Mouse (Mus musculus): ENCODE data around the gene Lrrc2. TPM values are rescaled to one million over a fixed set of nuclear protein-coding genes. Genes with fewer than 3 reads are reported as not detected.

Gene Lrrc2
- polyA plus RNA-seq, 1 experiment from 2014 or later = 1.5 TPM

DNA sequence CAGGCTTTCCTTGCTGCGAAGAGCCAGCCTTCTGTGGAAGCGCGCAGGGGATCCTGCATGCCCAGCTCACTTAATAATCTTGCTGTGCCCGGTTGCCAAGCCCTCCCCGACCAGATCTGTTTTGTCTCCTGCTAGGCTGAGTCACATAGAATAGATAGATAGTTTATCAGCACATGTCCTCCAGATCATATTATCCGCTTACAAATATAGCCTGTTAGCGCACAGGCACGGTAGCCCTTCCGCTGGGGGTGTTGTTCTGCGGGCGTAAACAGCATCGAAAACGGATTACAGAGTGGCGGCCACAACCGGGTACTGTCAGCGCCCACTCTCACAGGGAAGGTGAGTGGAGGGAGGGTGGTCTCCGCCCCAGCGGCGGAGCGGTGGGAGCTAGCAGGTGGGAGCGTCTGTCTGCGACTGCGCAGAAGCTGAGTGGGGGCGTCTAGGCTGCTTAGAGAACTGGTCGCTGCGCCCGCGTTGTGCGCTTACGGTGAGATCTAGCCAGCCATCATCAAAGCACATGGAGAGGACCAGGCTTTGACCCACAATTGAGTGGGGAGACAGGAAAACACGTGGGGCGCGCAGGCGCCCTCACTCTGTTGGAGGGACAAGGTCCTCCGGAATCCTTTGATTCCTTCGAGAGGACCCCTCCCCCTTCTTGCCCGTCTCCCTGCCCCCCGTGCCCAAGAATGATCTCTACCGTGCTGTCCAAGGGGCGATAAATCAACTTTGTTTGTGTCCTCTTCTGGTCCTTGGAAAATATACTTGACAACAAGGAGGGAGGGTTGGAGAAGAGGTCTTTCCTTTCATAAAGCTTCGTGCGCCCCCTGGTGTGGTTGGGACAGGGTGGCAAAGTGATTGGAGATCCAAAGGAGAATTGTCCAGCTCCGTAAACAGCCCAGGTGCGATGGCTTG is 2.5 kb downstream of the Lrrc2 start:
- WGBS = under 1% methylated on average over 44 of the region's 44 CpGs
- peak overlapping the region; percentile 48 for H3K4me3 ChIP-seq (ENCODE audit: low read depth, low read length)
- no peaks in the 10 kb centered on the region; the same call in 1 of the 2 replicates for H3K4me1 ChIP-seq (ENCODE audit: control insufficient read depth, insufficient read depth, low read length)
- peak overlapping the region; percentile 69 for H3K27ac ChIP-seq (ENCODE audit: low read depth, low read length)
- peak; percentile 93 for ATAC-seq (ENCODE audit: low read depth)
- H3K4me2 ChIP-seq (ENCODE audit: low read depth, low read length) = peak overlapping the region; percentile 86
- no peaks in the 10 kb centered on the region for H3K9me3 ChIP-seq (ENCODE audit: control insufficient read depth, low read length)
- no peaks in the 10 kb centered on the region for H3K36me3 ChIP-seq (ENCODE audit: control insufficient read depth, insufficient read depth, low read length)
- peak overlapping the region; percentile 34 for H3K9ac ChIP-seq (replicated peaks; ENCODE audit: low read depth, low read length)
- H3K27me3 ChIP-seq (ENCODE audit: control insufficient read depth, insufficient read depth, low read length) = no peaks in the 10 kb centered on the region

DNA sequence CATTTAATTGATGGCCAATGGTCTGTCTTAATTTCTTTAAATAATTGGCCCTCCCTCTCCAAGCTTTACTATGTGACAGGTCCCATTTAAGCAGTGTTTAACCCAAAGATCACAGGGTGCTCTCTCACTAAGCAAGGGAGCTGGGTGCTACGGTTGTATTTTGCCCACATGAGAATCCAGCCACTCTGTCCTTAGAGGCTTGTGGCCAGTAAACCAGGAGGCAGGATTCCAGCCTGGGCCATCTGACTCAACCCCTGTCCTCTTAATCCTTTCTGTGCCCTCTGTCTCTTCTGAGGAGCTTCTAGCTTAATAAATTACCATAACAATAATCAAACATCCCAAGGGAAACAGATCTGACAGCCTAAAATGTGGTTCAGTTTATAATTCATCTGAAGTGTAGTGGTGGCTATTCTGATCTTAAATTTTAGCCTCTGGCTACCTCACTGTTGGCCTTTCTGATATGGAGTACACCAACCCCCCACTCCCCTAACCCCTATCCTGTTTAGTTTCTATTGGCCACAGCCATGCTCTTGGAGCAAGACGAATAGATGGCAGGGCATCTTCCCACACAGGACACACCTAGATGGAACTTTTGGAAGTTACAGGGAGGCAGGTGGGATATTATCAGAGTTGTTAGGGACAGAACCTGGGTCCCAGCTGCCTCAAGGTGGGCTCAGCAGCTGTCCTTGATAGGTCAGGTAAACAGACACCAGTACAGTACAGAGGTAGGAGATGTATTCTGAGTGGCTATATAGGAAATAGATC is 3.5 kb downstream of the Lrrc2 start:
- H3K36me3 ChIP-seq (ENCODE audit: control insufficient read depth, insufficient read depth, low read length) = no peaks in the 10 kb centered on the region
- no peak overlapping the region for H3K4me3 ChIP-seq (ENCODE audit: low read depth, low read length)
- no peak overlapping the region for H3K9ac ChIP-seq (replicated peaks; ENCODE audit: low read depth, low read length)
- 61% methylated on average over 2 of the region's 2 CpGs for WGBS
- no peak overlapping the region; the same call in 1 of the 2 replicates for H3K4me2 ChIP-seq (ENCODE audit: low read depth, low read length)
- H3K27me3 ChIP-seq (ENCODE audit: control insufficient read depth, insufficient read depth, low read length) = no peaks in the 10 kb centered on the region
- ATAC-seq (ENCODE audit: low read depth) = no peak
- H3K4me1 ChIP-seq (ENCODE audit: control insufficient read depth, insufficient read depth, low read length) = no peaks in the 10 kb centered on the region; the same call in 1 of the 2 replicates
- no peak overlapping the region for H3K27ac ChIP-seq (ENCODE audit: low read depth, low read length)
- no peaks in the 10 kb centered on the region for H3K9me3 ChIP-seq (ENCODE audit: control insufficient read depth, low read length)

DNA sequence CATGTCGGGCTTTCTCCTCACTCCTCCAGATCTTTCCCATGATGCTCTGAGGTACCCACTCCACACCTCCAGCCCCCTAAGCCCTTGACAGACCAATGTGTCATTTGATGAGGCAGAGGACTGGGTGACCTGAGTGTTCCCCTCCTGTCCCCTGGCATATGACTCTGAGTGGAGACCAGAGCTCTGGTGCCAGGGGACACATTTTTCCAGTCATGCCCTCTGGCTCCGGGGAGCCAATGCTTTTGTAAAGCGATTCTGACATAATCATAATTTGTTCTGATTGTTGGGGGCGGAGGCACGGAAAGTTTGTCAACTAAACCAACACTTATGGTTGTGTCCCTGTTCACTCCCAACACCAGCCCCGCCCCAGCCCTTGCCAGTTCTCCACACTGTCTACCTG is 4.6 kb downstream of the Lrrc2 start:
- H3K36me3 ChIP-seq (ENCODE audit: control insufficient read depth, insufficient read depth, low read length) = no peaks in the 10 kb centered on the region
- WGBS = 87% methylated on average over 6 of the region's 6 CpGs
- H3K27ac ChIP-seq (ENCODE audit: low read depth, low read length) = no peak overlapping the region
- no peaks in the 10 kb centered on the region for H3K9me3 ChIP-seq (ENCODE audit: control insufficient read depth, low read length)
- no peak overlapping the region for H3K4me3 ChIP-seq (ENCODE audit: low read depth, low read length)
- no peaks in the 10 kb centered on the region for H3K27me3 ChIP-seq (ENCODE audit: control insufficient read depth, insufficient read depth, low read length)
- H3K4me2 ChIP-seq (ENCODE audit: low read depth, low read length) = no peak overlapping the region
- no peaks in the 10 kb centered on the region; the same call in 1 of the 2 replicates for H3K4me1 ChIP-seq (ENCODE audit: control insufficient read depth, insufficient read depth, low read length)
- no peak for ATAC-seq (ENCODE audit: low read depth)
- H3K9ac ChIP-seq (replicated peaks; ENCODE audit: low read depth, low read length) = no peak overlapping the region

DNA sequence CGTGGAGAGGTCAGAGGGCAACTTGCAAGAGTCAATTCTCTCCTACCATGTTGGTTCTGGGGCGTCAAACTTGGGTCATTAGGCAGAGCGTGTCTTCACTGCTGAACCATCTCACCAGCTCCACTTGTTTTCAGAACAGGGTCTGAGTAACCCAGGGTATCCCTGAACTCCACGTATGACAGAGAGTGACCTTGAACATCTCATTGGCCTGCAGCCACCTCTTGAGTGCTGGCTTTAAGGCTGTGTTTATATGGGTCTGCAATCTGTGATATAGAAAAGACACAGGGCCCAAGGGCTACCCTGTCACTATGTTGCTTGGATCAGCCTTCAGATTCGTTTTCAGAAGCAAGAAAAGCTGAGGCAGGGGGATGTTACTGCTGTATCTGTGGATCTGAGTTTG is 8.3 kb downstream of the Lrrc2 start:
- no peak overlapping the region for H3K4me2 ChIP-seq (ENCODE audit: low read depth, low read length)
- no peak for ATAC-seq (ENCODE audit: low read depth)
- 81% methylated on average over 5 of the region's 5 CpGs for WGBS

DNA sequence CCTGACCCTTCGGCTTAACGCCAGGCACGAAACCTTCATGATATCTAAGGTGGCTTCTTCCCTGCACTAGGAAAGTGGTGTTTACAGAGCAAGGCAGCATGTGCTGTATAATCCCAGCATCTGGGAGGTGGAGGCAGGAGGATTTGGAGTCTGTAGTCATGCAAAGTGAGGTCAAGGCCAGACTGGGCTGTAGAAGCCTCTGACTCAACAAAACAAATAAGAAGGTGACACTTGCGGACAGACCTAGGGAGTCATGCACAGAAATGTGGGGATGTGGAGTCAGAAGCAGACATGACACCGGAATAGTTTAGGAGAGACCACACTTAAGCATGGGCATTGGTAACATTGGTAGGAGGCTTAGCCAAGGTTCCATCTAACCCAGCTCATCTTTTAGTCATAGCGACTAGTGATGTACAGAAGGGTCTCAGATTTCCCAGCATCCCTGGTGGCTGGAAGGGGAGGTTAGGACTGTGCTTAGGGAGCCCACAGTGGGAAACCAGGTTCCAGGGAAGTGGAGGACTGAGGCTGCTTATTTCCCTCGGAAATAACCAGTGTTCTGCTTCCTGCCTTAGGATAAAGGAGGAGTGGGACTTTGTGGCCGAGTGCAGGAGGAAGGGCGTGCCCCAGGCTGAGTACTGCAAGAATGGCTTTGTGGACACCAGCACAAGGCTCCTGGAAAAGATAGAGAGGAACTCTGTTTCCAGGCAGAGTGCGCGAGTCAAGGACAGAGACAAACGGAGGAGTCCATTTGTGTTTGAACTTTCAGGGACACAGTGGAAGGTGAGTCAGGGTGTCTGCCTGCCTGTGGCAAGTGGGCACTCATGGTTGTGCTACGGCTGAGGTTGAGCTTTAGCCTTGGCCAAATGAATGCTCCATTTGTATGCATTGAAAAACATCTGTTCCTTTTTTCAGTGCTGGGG is 9.1 kb downstream of the Lrrc2 start:
- Histone ChIP-seq H3K4me1 (ENCODE audit: control insufficient read depth, insufficient read depth, low read length) (no peaks in the 10 kb centered on the region), H3K4me3 (ENCODE audit: low read depth, low read length) (no peak overlapping the region), H3K9ac (replicated peaks; ENCODE audit: low read depth, low read length) (no peak overlapping the region), H3K27ac (ENCODE audit: low read depth, low read length) (no peak overlapping the region), H3K36me3 (ENCODE audit: control insufficient read depth, insufficient read depth, low read length) (no peaks in the 10 kb centered on the region), H3K27me3 (ENCODE audit: control insufficient read depth, insufficient read depth, low read length) (no peaks in the 10 kb centered on the region), H3K4me2 (ENCODE audit: low read depth, low read length) (no peak overlapping the region), H3K9me3 (ENCODE audit: control insufficient read depth, low read length) (no peaks in the 10 kb centered on the region)
- no peak for ATAC-seq (ENCODE audit: low read depth)
- 90% methylated on average over 13 of the region's 13 CpGs for WGBS

More for the DNA sequence above, 8.3 kb downstream of the Lrrc2 start:
- Histone ChIP-seq H3K27ac (ENCODE audit: low read depth, low read length) (no peak overlapping the region), H3K4me3 (ENCODE audit: low read depth, low read length) (no peak overlapping the region), H3K4me1 (ENCODE audit: control insufficient read depth, insufficient read depth, low read length) (no peaks in the 10 kb centered on the region), H3K9ac (replicated peaks; ENCODE audit: low read depth, low read length) (no peak overlapping the region), H3K36me3 (ENCODE audit: control insufficient read depth, insufficient read depth, low read length) (no peaks in the 10 kb centered on the region), H3K27me3 (ENCODE audit: control insufficient read depth, insufficient read depth, low read length) (no peaks in the 10 kb centered on the region), H3K9me3 (ENCODE audit: control insufficient read depth, low read length) (no peaks in the 10 kb centered on the region)

DNA sequence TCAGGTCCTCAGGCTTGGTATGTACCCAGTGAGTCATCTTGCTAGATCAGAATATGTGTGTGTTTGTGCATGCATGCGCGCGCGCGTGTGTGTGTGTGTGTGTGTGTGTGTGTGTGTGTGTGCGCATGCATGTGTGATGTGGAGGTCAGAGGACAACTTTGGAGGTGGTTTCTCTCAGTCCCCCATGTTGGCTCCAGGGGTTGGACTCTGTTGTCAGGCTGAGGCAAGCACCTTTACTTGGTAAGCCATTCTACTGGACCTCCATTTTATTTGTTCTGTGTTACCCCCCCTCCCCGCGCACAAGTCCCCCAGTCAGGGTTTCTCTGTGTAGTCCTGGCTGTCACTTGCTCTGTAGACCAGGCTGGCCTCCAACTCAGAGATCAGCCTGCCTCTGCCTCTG is 10.0 kb downstream of the Lrrc2 start:
- no peak overlapping the region for H3K4me3 ChIP-seq (ENCODE audit: low read depth, low read length)
- no peaks in the 10 kb centered on the region for H3K9me3 ChIP-seq (ENCODE audit: control insufficient read depth, low read length)
- no peak overlapping the region for H3K27ac ChIP-seq (ENCODE audit: low read depth, low read length)
- no peak overlapping the region for H3K9ac ChIP-seq (replicated peaks; ENCODE audit: low read depth, low read length)
- no peaks in the 10 kb centered on the region for H3K27me3 ChIP-seq (ENCODE audit: control insufficient read depth, insufficient read depth, low read length)
- H3K4me2 ChIP-seq (ENCODE audit: low read depth, low read length) = no peak overlapping the region
- no peaks in the 10 kb centered on the region for H3K36me3 ChIP-seq (ENCODE audit: control insufficient read depth, insufficient read depth, low read length)
- ATAC-seq (ENCODE audit: low read depth) = no peak
- 99% methylated on average over 8 of the region's 8 CpGs for WGBS
- H3K4me1 ChIP-seq (ENCODE audit: control insufficient read depth, insufficient read depth, low read length) = no peaks in the 10 kb centered on the region

DNA sequence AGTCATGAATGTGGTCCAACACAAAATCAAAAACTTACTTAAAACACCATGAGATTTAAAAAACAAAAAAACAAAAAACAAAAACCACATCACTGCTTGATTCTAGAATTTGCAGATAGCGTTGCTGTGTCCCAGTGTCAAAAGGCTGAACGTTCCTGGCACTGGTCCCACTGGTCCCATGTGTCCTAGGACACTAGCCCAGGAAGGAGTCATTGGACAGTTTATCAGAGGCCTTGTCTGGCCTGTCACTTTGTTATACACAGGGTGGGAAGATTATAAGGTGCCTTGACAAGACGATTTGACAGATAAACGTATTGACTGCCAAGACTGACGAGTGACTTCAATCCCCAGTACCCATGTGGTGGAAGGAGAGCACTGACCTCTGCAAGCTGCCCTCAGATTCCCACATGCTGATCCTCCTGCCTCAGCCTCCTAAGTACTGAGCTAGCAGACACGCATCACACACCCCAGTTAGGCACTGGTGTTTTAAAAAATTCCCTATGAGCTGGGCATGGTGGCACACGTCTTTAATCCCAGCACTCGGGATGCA is 12.3 kb downstream of the Lrrc2 start:
- Histone ChIP-seq H3K27me3 (ENCODE audit: control insufficient read depth, insufficient read depth, low read length) (no peaks in the 10 kb centered on the region), H3K9ac (replicated peaks; ENCODE audit: low read depth, low read length) (no peak overlapping the region), H3K4me3 (ENCODE audit: low read depth, low read length) (no peak overlapping the region), H3K36me3 (ENCODE audit: control insufficient read depth, insufficient read depth, low read length) (no peaks in the 10 kb centered on the region), H3K4me2 (ENCODE audit: low read depth, low read length) (no peak overlapping the region), H3K27ac (ENCODE audit: low read depth, low read length) (no peak overlapping the region), H3K9me3 (ENCODE audit: control insufficient read depth, low read length) (no peaks in the 10 kb centered on the region), H3K4me1 (ENCODE audit: control insufficient read depth, insufficient read depth, low read length) (no peaks in the 10 kb centered on the region)
- WGBS = 91% methylated on average over 8 of the region's 8 CpGs
- ATAC-seq (ENCODE audit: low read depth) = no peak

DNA sequence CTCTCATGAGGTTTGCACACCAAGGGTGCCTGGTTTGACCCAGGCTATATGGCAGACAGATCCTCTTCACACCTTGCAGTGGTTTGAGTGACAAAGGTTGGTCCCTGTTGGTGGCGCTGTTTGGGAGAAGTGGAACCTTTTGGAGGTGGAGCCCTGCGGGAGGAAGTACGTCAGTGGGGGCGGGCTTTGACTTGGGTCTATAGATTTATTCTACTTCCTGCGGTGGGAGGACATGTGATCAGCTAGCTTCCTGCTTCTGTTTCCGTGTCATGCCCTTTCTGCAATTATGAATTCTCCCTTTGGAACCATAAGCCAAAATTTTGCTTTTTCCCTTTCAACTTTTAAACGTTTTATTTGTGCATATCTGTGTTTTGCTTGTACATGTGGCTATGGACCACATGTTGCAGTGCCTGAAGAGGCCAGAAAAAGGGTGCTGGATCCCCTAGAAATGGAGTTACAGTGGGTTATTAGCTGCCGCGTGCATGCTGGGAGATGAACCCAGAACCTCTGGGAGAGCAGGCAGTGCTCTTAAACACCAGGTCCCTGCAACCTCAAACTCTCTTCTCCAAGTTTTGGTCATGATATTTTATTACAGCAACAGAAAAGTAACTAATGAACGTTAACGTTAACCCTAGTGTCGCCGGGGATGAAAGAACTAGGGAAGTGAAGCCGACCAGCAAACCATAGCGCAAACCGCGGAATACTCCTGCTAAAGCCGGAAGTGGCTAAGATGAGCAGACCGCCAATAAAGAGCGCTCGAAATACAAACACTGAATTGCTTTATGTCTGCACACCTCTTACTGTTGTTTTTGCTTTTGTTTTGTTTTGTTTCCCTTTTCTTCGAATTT is 13.9 kb downstream of the Lrrc2 start:
- Histone ChIP-seq H3K9me3 (ENCODE audit: control insufficient read depth, low read length) (no peaks in the 10 kb centered on the region), H3K27me3 (ENCODE audit: control insufficient read depth, insufficient read depth, low read length) (no peaks in the 10 kb centered on the region), H3K4me3 (ENCODE audit: low read depth, low read length) (no peak overlapping the region), H3K27ac (ENCODE audit: low read depth, low read length) (no peak overlapping the region), H3K4me2 (ENCODE audit: low read depth, low read length) (no peak overlapping the region), H3K36me3 (ENCODE audit: control insufficient read depth, insufficient read depth, low read length) (no peaks in the 10 kb centered on the region), H3K4me1 (ENCODE audit: control insufficient read depth, insufficient read depth, low read length) (no peaks in the 10 kb centered on the region), H3K9ac (replicated peaks; ENCODE audit: low read depth, low read length) (no peak overlapping the region)
- no peak for ATAC-seq (ENCODE audit: low read depth)
- 92% methylated on average over 22 of the region's 22 CpGs for WGBS
